13 mouse cellular contexts compared by ENCODE assay signal in genomic region chr1:14484121-14484916, GRCm38 (mm10).
DNase-seq lines count a peak whose midpoint lies in the region; ATAC-seq and TF ChIP-seq lines count a peak whose summit lies in the region.
"Had no signal": no experiment of that assay in that cellular context is flagged by ENCODE, and none has a peak within 500 bp of the region (broad histone marks: within the 10 kb centered on the region; RNA-seq: fewer than 3 reads in every experiment).

No protein-coding gene starts in this region.

- no peak for DNase-seq in heart, embryonic 10.5 days (ENCODE audit: low spot score)
- DNase-seq in G1E (ENCODE audit: low spot score): peak; percentile 81
- peak; percentile 69 for DNase-seq in c-Kit-positive CD71-positive TER-119-positive erythroid progenitor cells, embryonic 14.5 days (ENCODE audit: low spot score)
- DNase-seq in urinary bladder, postnatal 36 days (ENCODE audit: low spot score in 2 of 2): no peak
- no peak for DNase-seq in urinary bladder, adult 18-20 months (ENCODE audit: low spot score in 2 of 2)
- DNase-seq: cerebellum, adult 9-11 months had no signal

- H3K36me3 ChIP-seq in heart, embryonic 12.5 days: no peaks in the 10 kb centered on the region
- no peaks in the 10 kb centered on the region for H3K36me3 ChIP-seq in heart, embryonic 10.5 days
- H3K36me3 ChIP-seq in G1E (replicated peaks): no peaks in the 10 kb centered on the region
- no peaks in the 10 kb centered on the region for H3K36me3 ChIP-seq in liver, embryonic 16.5 days (ENCODE audit: control insufficient read depth, insufficient read depth)
- H3K36me3 ChIP-seq: forebrain, embryonic 10.5 days; limb, embryonic 13.5 days; midbrain, embryonic 13.5 days had no signal

- WGBS in heart, embryonic 12.5 days: 69% methylated on average over 6 of the region's 6 CpGs
- WGBS in heart, embryonic 10.5 days: 69% methylated on average over 6 of the region's 6 CpGs
- 41% methylated on average over 6 of the region's 6 CpGs for WGBS in liver, embryonic 16.5 days (ENCODE audit: insufficient replicate concordance)

- no peak overlapping the region for H3K9ac ChIP-seq in heart, embryonic 12.5 days
- H3K9ac ChIP-seq in liver, embryonic 16.5 days (ENCODE audit: low read depth, low read length): no peak overlapping the region
- H3K9ac ChIP-seq: limb, embryonic 13.5 days; midbrain, embryonic 13.5 days had no signal

- ATAC-seq in heart, embryonic 12.5 days (ENCODE audit: insufficient number of reproducible peaks, low FRiP score): peak; percentile 92
- ATAC-seq in G1E (ENCODE audit: extremely low read depth, insufficient number of reproducible peaks, low FRiP score, poor library complexity, severe bottlenecking): peak; percentile 91
- peak; percentile 97 for ATAC-seq in liver, embryonic 16.5 days (ENCODE audit: low read depth)
- no peak for ATAC-seq in inflammation-experienced regulatory T-cells, adult 6 months
- ATAC-seq: midbrain, embryonic 13.5 days had no signal

- H3K9me3 ChIP-seq in heart, embryonic 12.5 days (replicated peaks): no peaks in the 10 kb centered on the region
- H3K9me3 ChIP-seq in heart, embryonic 10.5 days: no peaks in the 10 kb centered on the region
- H3K9me3 ChIP-seq in G1E (replicated peaks): no peaks in the 10 kb centered on the region
- H3K9me3 ChIP-seq in liver, embryonic 16.5 days (replicated peaks; ENCODE audit: control insufficient read depth, low read length): no peaks in the 10 kb centered on the region
- H3K9me3 ChIP-seq: forebrain, embryonic 10.5 days; limb, embryonic 13.5 days; midbrain, embryonic 13.5 days had no signal

- H3K27me3 ChIP-seq in heart, embryonic 12.5 days (replicated peaks): no peaks in the 10 kb centered on the region
- H3K27me3 ChIP-seq in heart, embryonic 10.5 days (ENCODE audit: insufficient read depth, poor library complexity, severe bottlenecking): no peaks in the 10 kb centered on the region
- no peaks in the 10 kb centered on the region for H3K27me3 ChIP-seq in G1E (ENCODE audit: insufficient read depth, low read length)
- no peaks in the 10 kb centered on the region for H3K27me3 ChIP-seq in liver, embryonic 16.5 days (ENCODE audit: control insufficient read depth, insufficient read depth, low read depth, low read length)
- H3K27me3 ChIP-seq: midbrain, embryonic 13.5 days had no signal

- no peak overlapping the region for H3K4me3 ChIP-seq in heart, embryonic 12.5 days
- H3K4me3 ChIP-seq in heart, embryonic 10.5 days: no peak overlapping the region
- H3K4me3 ChIP-seq in G1E (ENCODE audit: low read depth, low read length): peak overlapping the region; percentile 57; the same call in 1 of the 2 replicates
- H3K4me3 ChIP-seq in liver, embryonic 16.5 days (ENCODE audit: low read depth, low read length): no peak overlapping the region
- H3K4me3 ChIP-seq: forebrain, embryonic 10.5 days; limb, embryonic 13.5 days; midbrain, embryonic 13.5 days had no signal

- peaks cover 8% of the 10 kb centered on the region for H3K4me1 ChIP-seq in heart, embryonic 12.5 days (replicated peaks)
- peaks cover 10% of the 10 kb centered on the region; the same call in 1 of the 2 replicates for H3K4me1 ChIP-seq in heart, embryonic 10.5 days
- peaks cover 39% of the 10 kb centered on the region for H3K4me1 ChIP-seq in G1E (ENCODE audit: insufficient read depth, low read depth, low read length)
- H3K4me1 ChIP-seq in liver, embryonic 16.5 days (ENCODE audit: control insufficient read depth, low read depth, low read length): no peaks in the 10 kb centered on the region
- H3K4me1 ChIP-seq: limb, embryonic 13.5 days; midbrain, embryonic 13.5 days had no signal

- no peak for TF ChIP-seq CTCF in G1E (IDR thresholded peaks at IDR 0.05; ENCODE audit: low read depth, low read length)

- H3K27ac ChIP-seq in heart, embryonic 12.5 days (ENCODE audit: poor library complexity, severe bottlenecking): no peak overlapping the region
- no peak overlapping the region for H3K27ac ChIP-seq in heart, embryonic 10.5 days
- H3K27ac ChIP-seq in liver, embryonic 16.5 days (ENCODE audit: low read length): peak overlapping the region; percentile 34; the same call in 1 of the 2 replicates
- H3K27ac ChIP-seq: forebrain, embryonic 10.5 days; kidney, postnatal 0 days; limb, embryonic 13.5 days; midbrain, embryonic 13.5 days had no signal

- no peak overlapping the region for H3K4me2 ChIP-seq in heart, embryonic 12.5 days
- no peak overlapping the region for H3K4me2 ChIP-seq in liver, embryonic 16.5 days (ENCODE audit: low read depth, low read length)
- H3K4me2 ChIP-seq: limb, embryonic 13.5 days; midbrain, embryonic 13.5 days had no signal

Comparison
In these comparisons a context has a peak if more than half of its experiments do, and no peak if none do; other contexts are left out.
1. DNase-seq: peak in G1E (single experiment) and c-Kit-positive CD71-positive TER-119-positive erythroid progenitor cells, embryonic 14.5 days (single experiment); none in heart, embryonic 10.5 days (single experiment), urinary bladder, postnatal 36 days (0 of 2) and urinary bladder, adult 18-20 months (0 of 2).